In the genomic region with DNA sequence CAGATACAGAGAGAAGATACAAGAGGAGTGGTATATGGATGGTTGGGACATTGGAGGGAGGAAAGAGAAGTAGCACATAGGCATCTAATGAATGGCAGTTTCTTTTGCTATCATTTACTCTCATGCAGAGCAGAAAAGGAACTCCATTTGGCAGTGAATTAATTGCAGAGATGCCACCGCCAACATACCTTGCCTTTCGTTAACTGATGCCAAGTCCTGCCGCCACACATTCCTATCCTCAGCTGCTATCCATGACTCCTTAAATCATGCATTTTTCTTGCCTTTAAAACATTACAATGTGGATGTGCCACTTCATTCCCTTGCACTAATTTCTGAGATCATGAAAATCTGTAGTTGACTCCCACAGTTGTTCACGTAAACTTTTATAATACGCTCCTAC, we compare ENCODE assay signal across 19 mouse cellular contexts.
DNase-seq lines count a peak whose midpoint lies in the region; ATAC-seq lines count a peak whose summit lies in the region.
"Had no signal": no experiment of that assay in that cellular context is flagged by ENCODE, and none has a peak within 500 bp of the region (broad histone marks: within the 10 kb centered on the region; RNA-seq: fewer than 3 reads in every experiment).

No protein-coding gene starts in this region.

- DNase-seq in cerebellum, postnatal 10 days = peak; percentile 6 to 46
- DNase-seq in cerebellum, adult 11-12 months = no peak
- DNase-seq in frontal cortex, postnatal 14 days (ENCODE audit: low spot score in 2 of 2) = no peak
- peak; percentile 64 for DNase-seq in brain, adult 2 months (ENCODE audit: low read depth, low spot score)
- DNase-seq in embryo, embryonic 11 days = no peak
- DNase-seq: adrenal gland, adult 8-10 months; adrenal gland, postnatal 25 days; cerebellum, adult 18-20 months; cerebellum, adult 9-11 months; gastrocnemius, postnatal 25 days; heart, adult 18-20 months; heart, postnatal 10 days; heart, postnatal 36 days; kidney, adult 11 months had no signal

- peak; percentile 91 for ATAC-seq in frontal cortex, adult (ENCODE audit: low TSS enrichment)
- ATAC-seq: activated CD4-positive, CD25-positive, alpha-beta regulatory T cell, adult 4 months; forebrain, embryonic 16.5 days; hindbrain, embryonic 16.5 days; intestine, embryonic 15.5 days had no signal

Comparison
In these comparisons a context has a peak if more than half of its experiments do, and no peak if none do; other contexts are left out.
1. DNase-seq: peak in cerebellum, postnatal 10 days (2 of 2) and brain, adult 2 months (single experiment); none in cerebellum, adult 11-12 months (single experiment), frontal cortex, postnatal 14 days (0 of 2) and embryo, embryonic 11 days (single experiment).